Mouse (Mus musculus): ENCODE results near the gene Fyb2.
"Not testable (repeated sequence)": the region's sequence is repeated elsewhere in the genome, so short reads cannot be mapped to it uniquely, and the experiment has no call there.

The Fyb2 gene

GRCm38 (mm10) chr4:104941895-104942294 lies 28.6 kb downstream of the Fyb2 start:
- DNase-seq = no peak

GRCm38 (mm10) chr4:104944482-104944881 lies 31.2 kb downstream of the Fyb2 start:
- DNase-seq = no peak

DNA sequence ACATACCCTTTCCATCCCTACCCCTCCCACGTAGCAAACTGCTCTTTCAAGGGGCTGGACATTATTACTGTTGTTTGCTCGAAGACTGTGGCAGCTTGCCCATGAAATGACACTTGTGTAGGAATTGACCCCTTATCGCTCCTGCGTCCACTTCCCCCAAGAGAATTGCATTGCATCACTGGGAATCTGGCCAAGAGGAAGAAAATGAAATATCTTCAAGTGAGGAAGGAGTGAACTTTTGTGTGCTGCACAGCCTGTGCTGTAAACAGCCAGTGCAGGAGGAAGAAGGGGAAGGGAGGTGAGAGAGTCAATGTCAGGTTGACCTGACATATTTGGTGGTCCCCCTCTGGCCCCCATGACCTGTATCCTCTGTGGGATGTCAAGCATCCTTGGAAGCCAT lies 35.6 kb downstream of the Fyb2 start:
- DNase-seq = peak; percentile 43

- no peak for DNase-seq
Measured at GRCm38 (mm10) chr4:104949304-104949703, 36.0 kb downstream of the Fyb2 start.

DNA sequence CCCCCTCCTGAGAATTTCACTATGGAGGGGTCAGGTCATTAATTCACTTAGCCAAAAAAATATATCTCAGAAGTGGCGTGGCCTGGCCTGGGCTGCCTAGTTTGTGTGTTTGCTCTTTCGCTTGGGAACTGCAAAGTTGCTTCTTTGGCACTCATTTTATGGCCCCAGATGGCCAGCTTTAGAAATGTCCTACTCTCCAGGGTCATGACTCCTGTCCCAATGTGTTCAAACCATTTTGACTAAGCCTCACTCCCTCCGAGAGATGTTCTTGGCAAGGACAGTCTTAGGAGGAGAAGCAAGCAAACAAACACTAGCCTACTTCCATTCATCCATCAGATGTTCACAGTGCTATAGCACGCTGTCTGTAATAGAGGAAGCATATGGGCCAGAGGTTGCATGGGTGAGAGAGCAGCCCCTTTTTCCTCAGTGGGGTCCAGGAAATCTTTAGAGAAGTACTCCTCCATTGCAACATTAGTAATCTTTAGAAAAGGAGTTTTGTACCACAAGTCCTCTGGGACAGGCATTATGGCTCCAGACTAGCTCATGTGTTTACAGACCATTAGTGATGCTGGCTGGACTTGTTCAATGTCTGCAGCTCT lies 38.1 kb downstream of the Fyb2 start:
- DNase-seq = peak; percentile 15

DNA sequence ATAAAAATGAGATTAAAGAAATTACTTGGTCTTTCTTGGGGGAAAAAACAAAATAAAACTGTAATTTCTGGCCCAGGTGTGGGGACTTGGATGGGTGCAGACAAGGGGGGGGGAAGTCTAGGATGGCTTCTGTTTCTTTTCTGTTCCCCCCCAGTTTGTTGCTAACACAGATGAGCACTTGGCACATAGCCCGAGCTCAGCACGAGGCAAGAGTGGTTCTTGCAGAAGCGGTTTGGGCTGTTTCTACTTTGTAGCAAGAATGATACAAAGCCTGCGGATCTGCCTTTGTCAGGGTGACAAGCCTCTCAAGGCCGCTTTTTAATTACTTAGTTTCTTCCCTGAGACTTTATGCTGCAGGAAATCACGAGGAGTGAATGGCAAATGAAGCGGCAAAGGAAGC lies 43.4 kb downstream of the Fyb2 start:
- DNase-seq = no peak

GRCm38 (mm10) chr4:104961431-104961830 lies 48.2 kb downstream of the Fyb2 start:
- DNase-seq = no peak

GRCm38 (mm10) chr4:104972606-104973005 lies 59.4 kb downstream of the Fyb2 start:
- DNase-seq = no peak

GRCm38 (mm10) chr4:104975162-104975830 lies 62.0 kb downstream of the Fyb2 start:
- DNase-seq = no peak

GRCm38 (mm10) chr4:104985960-104986632 lies 72.8 kb downstream of the Fyb2 start:
- peak; percentile 67 for DNase-seq

GRCm38 (mm10) chr4:104987631-104988030 lies 74.4 kb downstream of the Fyb2 start:
- no peak for DNase-seq

GRCm38 (mm10) chr4:104988102-104988501 lies 74.8 kb downstream of the Fyb2 start:
- DNase-seq = no peak

DNA sequence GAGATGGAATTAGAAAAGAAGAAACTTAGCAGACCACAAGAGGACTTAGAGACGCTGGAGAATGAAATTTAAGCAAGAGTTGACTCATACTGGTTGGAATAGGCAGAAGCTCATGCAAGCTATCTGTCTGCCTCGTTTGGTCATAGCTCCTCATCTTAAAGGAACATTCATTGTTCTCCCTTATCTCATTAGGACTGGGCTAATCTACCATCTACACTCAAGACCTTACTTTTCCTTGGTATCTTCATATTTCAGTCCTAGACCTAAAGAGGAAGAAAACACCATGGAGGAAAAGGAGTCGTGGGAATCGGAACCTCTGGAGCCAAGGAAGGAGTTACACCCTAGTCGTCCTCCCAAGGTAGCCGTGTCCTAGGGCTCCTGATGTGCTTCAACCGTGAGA lies 75.5 kb downstream of the Fyb2 start:
- no peak for DNase-seq

GRCm38 (mm10) chr4:104990016-104990415 lies 76.8 kb downstream of the Fyb2 start:
- no peak for DNase-seq

DNA sequence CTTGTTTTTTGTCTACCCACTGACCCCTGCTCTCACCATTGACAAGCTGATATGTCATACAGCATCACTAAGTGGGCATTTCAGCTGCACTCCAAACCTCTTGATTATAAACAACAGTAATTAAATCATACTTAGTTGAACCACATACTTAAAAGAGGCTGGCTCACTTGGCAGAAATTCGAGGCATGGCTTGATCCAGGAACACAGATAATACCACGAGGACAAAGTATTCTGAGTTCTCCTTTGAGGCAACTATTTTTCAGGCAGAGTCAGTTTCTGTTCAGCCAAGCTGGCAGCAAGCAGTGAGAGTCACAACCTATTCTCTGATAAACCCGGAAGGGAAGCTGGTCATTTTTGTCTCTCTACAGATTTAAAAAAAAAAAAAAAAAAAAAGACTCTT lies 77.4 kb downstream of the Fyb2 start:
- DNase-seq = no peak

- DNase-seq = no peak
Measured at GRCm38 (mm10) chr4:104992271-104992670, 79.0 kb downstream of the Fyb2 start.

DNA sequence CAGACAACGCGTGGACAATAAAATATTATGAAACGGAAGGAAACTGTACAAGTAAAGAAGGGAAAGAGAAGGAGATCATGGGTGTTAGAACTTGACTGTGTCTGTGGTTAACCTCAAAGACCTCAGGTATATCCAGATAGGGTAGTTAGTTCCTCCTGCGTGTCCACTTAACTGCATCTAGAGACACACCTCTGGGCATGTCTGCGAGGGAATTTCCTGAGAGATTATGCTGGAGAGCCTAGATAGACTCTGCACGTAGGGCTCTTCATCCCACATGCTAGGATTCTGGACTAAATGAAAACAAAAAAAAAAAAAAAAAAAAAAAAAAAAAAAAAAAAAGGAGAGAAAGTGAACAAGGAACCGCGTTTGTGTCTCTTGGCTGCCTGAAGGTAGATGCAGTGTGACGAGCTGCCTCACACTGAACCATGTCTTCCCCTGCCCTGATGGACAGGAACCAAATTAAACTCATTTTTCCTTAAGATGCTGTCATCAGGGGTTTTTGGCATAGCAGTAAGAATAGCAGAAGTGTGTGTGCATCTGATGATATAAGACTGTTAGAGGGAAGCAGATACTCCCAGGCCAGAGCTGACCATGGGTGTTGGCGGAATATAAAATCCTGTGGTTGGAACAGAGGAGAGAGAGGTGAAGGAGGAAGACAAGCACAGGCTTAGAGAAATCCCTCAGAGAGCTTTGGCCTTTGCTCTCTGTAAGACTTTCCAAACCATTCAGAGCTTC lies 80.1 kb downstream of the Fyb2 start:
- DNase-seq = no peak

DNA sequence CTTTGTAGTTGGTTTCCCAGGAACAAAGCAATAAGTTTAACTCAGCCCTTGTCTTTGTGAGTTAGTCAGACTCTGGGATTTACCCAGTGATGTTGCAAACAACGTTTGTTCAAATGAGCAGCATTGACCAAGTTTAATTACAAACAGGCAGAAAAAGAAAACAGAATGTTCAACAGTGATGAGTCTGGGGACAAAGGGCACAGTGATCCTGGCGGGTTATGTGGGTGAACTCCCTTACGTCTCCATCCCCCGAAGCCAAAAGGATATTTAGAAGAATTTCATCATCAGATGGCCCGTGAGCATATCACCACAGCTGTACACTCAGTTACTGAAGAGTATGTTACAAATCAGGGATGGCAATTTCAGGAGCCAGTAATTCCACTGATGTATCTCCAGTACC lies 86.4 kb downstream of the Fyb2 start:
- DNase-seq = no peak

GRCm38 (mm10) chr4:105001736-105002135 lies 88.5 kb downstream of the Fyb2 start:
- no peak for DNase-seq

- DNase-seq = no peak
Measured at GRCm38 (mm10) chr4:105004135-105004534, 90.9 kb downstream of the Fyb2 start.

GRCm38 (mm10) chr4:105004649-105005048 lies 91.4 kb downstream of the Fyb2 start:
- DNase-seq = not testable (repeated sequence)

DNA sequence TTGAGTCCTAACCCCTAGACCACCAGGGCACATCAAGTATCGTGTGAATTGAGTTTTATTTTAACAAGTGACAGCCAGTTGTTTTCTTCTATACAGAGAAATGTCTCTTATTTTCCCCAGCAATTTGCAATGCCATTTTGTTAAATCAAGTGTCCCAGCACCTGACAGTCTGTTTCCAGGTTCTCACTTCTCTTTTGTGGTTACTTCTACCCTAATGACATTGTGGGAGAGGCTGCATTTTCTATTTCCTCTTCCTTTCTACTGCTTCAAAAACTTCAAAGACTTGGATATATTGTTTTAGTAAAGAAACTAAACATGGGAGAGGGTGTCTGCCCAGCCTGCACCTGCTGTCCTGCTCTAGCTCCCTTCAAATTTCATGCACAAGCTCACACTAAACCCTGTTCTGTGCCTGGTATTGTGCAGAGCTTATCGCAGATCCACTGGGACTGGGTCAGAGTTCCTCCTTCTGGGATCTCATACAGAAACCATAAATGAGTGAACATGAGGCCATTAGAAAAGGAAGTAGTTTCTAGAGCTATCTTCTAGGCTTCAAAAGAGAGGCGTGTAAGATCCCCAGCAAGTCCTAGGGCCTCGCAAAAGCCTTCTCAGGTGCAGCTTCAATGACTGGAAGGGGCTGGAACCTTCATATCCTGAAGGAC lies 94.2 kb downstream of the Fyb2 start:
- DNase-seq = no peak

GRCm38 (mm10) chr4:105013718-105014117 lies 100.5 kb downstream of the Fyb2 start:
- DNase-seq = no peak

Measured in kidney, adult 11 months (tissue).